ENCODE assay signal across 10 mouse cellular contexts in the genomic region with DNA sequence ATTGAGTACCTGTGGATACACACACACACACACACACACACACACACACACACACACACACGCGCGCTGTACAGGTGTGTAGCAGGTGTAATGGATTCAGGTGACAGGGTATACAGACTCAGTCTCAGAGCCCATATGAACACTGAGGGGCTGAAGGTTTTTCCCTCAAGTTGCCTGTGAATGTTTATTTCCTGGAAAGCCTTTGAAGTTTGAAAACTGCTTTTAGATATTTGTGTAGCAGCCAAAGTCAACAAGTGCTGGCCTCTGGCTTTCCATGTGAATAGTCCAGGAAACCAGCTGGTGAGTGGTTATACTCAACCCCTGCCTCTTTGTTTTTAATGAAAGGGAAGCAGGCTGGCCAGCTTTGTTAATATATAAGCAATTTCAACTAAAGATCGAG.
A peak's percentile ranks its signal among the peaks of the same experiment; 100 is the strongest.
DNase-seq lines count a peak whose midpoint lies in the region; ATAC-seq and TF ChIP-seq lines count a peak whose summit lies in the region.
"Had no signal": no experiment of that assay in that cellular context is flagged by ENCODE, and none has a peak within 500 bp of the region (broad histone marks: within the 10 kb centered on the region; RNA-seq: fewer than 3 reads in every experiment).

No protein-coding gene starts in this region.

- ATAC-seq in Patski: peak; percentile 26
- peak; percentile 66 for ATAC-seq in kidney, embryonic 15.5 days (replicated peaks; ENCODE audit: low FRiP score)
- peak; percentile 77 for ATAC-seq in lung, embryonic 14.5 days (ENCODE audit: insufficient read depth)
- ATAC-seq: forebrain, embryonic 13.5 days had no signal

- no peaks in the 10 kb centered on the region for H3K27me3 ChIP-seq in Patski
- H3K27me3 ChIP-seq in kidney, embryonic 15.5 days: no peaks in the 10 kb centered on the region
- no peaks in the 10 kb centered on the region for H3K27me3 ChIP-seq in lung, embryonic 14.5 days (ENCODE audit: insufficient read depth, low read length)
- H3K27me3 ChIP-seq: forebrain, embryonic 13.5 days; hindbrain, embryonic 13.5 days had no signal

- 55% methylated on average over 4 of the region's 4 CpGs for WGBS in kidney, embryonic 15.5 days
- 48% methylated on average over 4 of the region's 4 CpGs for WGBS in lung, embryonic 14.5 days

- POLR2A ChIA-PET in Patski (lab: Charles Lee): interaction anchor here (0.6 kb wide), 1 partner anchor 28 kb away, joined by 3 read pairs; no protein-coding TSS in a partner anchor

- CTCF ChIA-PET in Patski (lab: Charles Lee): interaction anchor here (1.5 kb wide), 1 partner anchor 8 kb away, joined by 3 read pairs; no protein-coding TSS in a partner anchor

- no peak for TF ChIP-seq CTCF in Patski (IDR thresholded peaks at IDR 0.05)
- no peak for TF ChIP-seq CTCF in lung, embryonic 14.5 days (IDR thresholded peaks at IDR 0.05; ENCODE audit: low read depth)

- no peak overlapping the region for H3K9ac ChIP-seq in kidney, embryonic 15.5 days
- no peak overlapping the region for H3K9ac ChIP-seq in lung, embryonic 14.5 days
- H3K9ac ChIP-seq: forebrain, embryonic 13.5 days; hindbrain, embryonic 13.5 days had no signal

- H3K36me3 ChIP-seq in kidney, embryonic 15.5 days: 0 out of 2 replicates have a peak, but pooled peaks cover 12% of the 10 kb centered on the region
- 0 out of 2 replicates have a peak, but pooled peaks cover 4% of the 10 kb centered on the region for H3K36me3 ChIP-seq in lung, embryonic 14.5 days (ENCODE audit: insufficient read depth)

- H3K27ac ChIP-seq in kidney, embryonic 15.5 days: peak overlapping the region; percentile 63
- peak overlapping the region; percentile 66; the same call in 1 of the 2 replicates for H3K27ac ChIP-seq in lung, embryonic 14.5 days (ENCODE audit: low read depth)
- H3K27ac ChIP-seq: forebrain, embryonic 13.5 days had no signal

- H3K9me3 ChIP-seq in kidney, embryonic 15.5 days (replicated peaks): no peaks in the 10 kb centered on the region
- H3K9me3 ChIP-seq in lung, embryonic 14.5 days (ENCODE audit: low read depth, low read length): no peaks in the 10 kb centered on the region
- H3K9me3 ChIP-seq: forebrain, embryonic 13.5 days; hindbrain, embryonic 13.5 days had no signal

- peaks cover 66% of the 10 kb centered on the region for H3K4me1 ChIP-seq in kidney, embryonic 15.5 days
- peaks cover 9% of the 10 kb centered on the region; the same call in 1 of the 2 replicates for H3K4me1 ChIP-seq in lung, embryonic 14.5 days (ENCODE audit: insufficient read depth)

- in situ Hi-C loops in Patski (cut with MboI; ENCODE audit: low pct_unique_long_range_greater_than_20kb): no loop called here

- no peak overlapping the region for H3K4me3 ChIP-seq in kidney, embryonic 15.5 days (replicated peaks)
- no peak overlapping the region for H3K4me3 ChIP-seq in lung, embryonic 14.5 days (ENCODE audit: low read depth, low read length)
- H3K4me3 ChIP-seq: forebrain, embryonic 13.5 days; hindbrain, embryonic 13.5 days had no signal

- H3K4me2 ChIP-seq in kidney, embryonic 15.5 days: no peak overlapping the region
- peak overlapping the region; percentile 23; the same call in 1 of the 2 replicates for H3K4me2 ChIP-seq in lung, embryonic 14.5 days
- H3K4me2 ChIP-seq: forebrain, embryonic 13.5 days; hindbrain, embryonic 13.5 days had no signal

- peak; percentile 8 for DNase-seq in 3T3-L1 (ENCODE audit: low read depth, low spot score)
- DNase-seq in Patski (ENCODE audit: low read depth, low spot score): peak; percentile 39
- peak; percentile 69 for DNase-seq in lung, embryonic 14.5 days
- no peak for DNase-seq in right cerebral cortex, postnatal 14 days
- no peak for DNase-seq in spleen, adult 12 weeks (ENCODE audit: low spot score)
- DNase-seq in spleen, postnatal 10 days (ENCODE audit: low spot score in 2 of 2): no peak
- DNase-seq: right cerebral cortex, postnatal 25 days had no signal

Comparison
In these comparisons a context has a peak if more than half of its experiments do, and no peak if none do; other contexts are left out.
1. DNase-seq: peak in 3T3-L1 (single experiment), Patski (single experiment) and lung, embryonic 14.5 days (single experiment); none in right cerebral cortex, postnatal 14 days (single experiment), spleen, adult 12 weeks (single experiment) and spleen, postnatal 10 days (0 of 2).
2. ATAC-seq: peak in every context shown above with its lines; median percentile 77 in lung, embryonic 14.5 days; 66 in kidney, embryonic 15.5 days; 26 in Patski.